Mouse (Mus musculus) forebrain, embryonic 16.5 days (tissue): ENCODE results near the gene Bub3. TPM values are rescaled to one million over a fixed set of nuclear protein-coding genes. Genes with fewer than 3 reads are reported as not detected.
A peak's percentile ranks its signal among the peaks of the same experiment; 100 is the strongest.

Source experiments
- ATAC-seq: fragments of 200-750 bp; cut with Nextera tagmentation; 2 replicates; pipeline ENCODE4 v1.8.0; 2017; ENCODE audit warnings: mild to moderate bottlenecking, moderate library complexity
- H3K27ac ChIP-seq: fragments of 300-500 bp; sonication (generic); 2 replicates; pipeline ENCODE4 v1.5.1; 2014; ENCODE audit warnings: low read length, control low read depth
- H3K27me3 ChIP-seq: fragments of 300-500 bp; sonication (generic); replicated peaks from 2 replicates; pipeline ENCODE4 v1.6.1; 2014; ENCODE audit warnings: low read length; ENCODE audit not compliant: control insufficient read depth, insufficient read depth
- H3K36me3 ChIP-seq: fragments of 300-500 bp; sonication (generic); 2 replicates; pipeline ENCODE4 v1.6.1; 2014; ENCODE audit not compliant: control insufficient read depth, insufficient read depth
- H3K4me1 ChIP-seq: fragments of 300-500 bp; sonication (generic); replicated peaks from 2 replicates; pipeline ENCODE4 v1.6.1; 2014; ENCODE audit warnings: low read length; ENCODE audit not compliant: control insufficient read depth, insufficient read depth
- H3K4me2 ChIP-seq: fragments of 300-500 bp; sonication (generic); 2 replicates; pipeline ENCODE4 v1.6.1; 2014; ENCODE audit warnings: mild to moderate bottlenecking, low read length, control low read depth
- H3K4me3 ChIP-seq: fragments of 300-500 bp; sonication (generic); replicated peaks from 2 replicates; pipeline ENCODE4 v1.5.1; 2014; ENCODE audit warnings: mild to moderate bottlenecking, low read length, control low read depth
- H3K9ac ChIP-seq: fragments of 300-500 bp; sonication (generic); replicated peaks from 2 replicates; pipeline ENCODE4 v1.6.1; 2014; ENCODE audit warnings: low read depth, low read length, control low read depth
- H3K9me3 ChIP-seq: fragments of 300-500 bp; sonication (generic); 2 replicates; pipeline ENCODE4 v1.6.1; 2016; ENCODE audit warnings: low read length; ENCODE audit not compliant: control insufficient read depth
- WGBS: fragments of 180-500 bp; shearing (Covaris S2); extraction: QIAGEN DNeasy Blood & Tissue Kit; methylation state at CpG from one replicate; pipeline ENCODE4 v1.1.7; 2014; 5-methylcytosine and 5-hydroxymethylcytosine counted together
- polyA plus RNA-seq: library from polyadenylated mRNA; unstranded; fragments of >200 nt; fragmentation: Nextera tagmentation; extraction: Ambion mirVana; gene quantifications from 2 replicates; pipeline ENCODE4 v1.2.1, GENCODE M21; 2015

Bub3 gene
- polyA plus RNA-seq, 1 experiment from 2014 or later: 186 TPM

DNA sequence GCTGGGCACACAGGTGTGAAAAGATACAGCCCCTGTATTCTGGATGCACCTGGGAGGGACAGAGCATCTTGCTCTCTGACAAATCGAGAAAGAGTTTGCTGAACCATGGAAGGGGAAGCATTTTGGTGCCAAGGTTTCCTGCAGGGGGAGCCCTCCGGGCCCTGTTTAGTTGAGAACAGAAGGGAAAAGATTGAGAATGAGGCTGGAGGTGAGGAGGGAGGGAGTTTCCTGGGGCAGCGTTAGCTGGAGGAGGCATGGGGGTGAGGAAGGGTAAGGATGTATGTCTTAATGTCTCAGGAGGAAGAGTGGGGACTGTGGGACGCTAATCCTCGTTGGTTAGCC, 38.4 kb downstream of the Bub3 start:
- WGBS: 0% methylated on average over 5 of the region's 5 CpGs
- Histone ChIP-seq H3K9ac (peak overlapping the region; percentile 16), H3K4me2 (peak overlapping the region; percentile 31; the same call in 1 of the 2 replicates)

DNA sequence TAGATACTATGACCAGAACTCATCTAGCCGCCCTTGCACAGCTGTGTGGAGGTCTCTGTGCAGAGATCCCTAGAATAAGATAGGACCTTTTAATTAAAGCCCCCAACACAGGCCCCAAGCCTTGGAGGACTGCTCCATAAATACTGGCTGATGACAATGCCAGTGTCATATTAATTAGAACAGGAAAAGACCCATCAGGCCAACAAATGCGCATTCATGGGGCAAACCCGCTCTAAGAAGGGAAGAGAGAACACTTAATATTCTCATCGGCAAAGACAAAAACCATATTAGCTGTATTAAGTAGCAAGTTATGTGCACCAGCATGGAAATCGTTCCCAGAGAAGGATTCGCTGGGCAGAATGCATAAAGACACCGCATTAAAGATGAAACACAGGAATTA, 42.1 kb downstream of the Bub3 start:
- Histone ChIP-seq H3K27ac (no peak overlapping the region), H3K4me1 (peaks cover 10% of the 10 kb centered on the region), H3K4me2 (no peak overlapping the region), H3K27me3 (peaks cover 26% of the 10 kb centered on the region), H3K9me3 (no peaks in the 10 kb centered on the region), H3K36me3 (no peaks in the 10 kb centered on the region), H3K4me3 (no peak overlapping the region), H3K9ac (no peak overlapping the region)
- WGBS: 57% methylated on average over 7 of the region's 7 CpGs
- ATAC-seq: no peak

More for the DNA sequence above, 38.4 kb downstream of the Bub3 start:
- H3K4me3 ChIP-seq: no peak overlapping the region
- ATAC-seq: no peak; the same call in 1 of the 2 replicates
- no peaks in the 10 kb centered on the region for H3K36me3 ChIP-seq
- peaks cover 40% of the 10 kb centered on the region for H3K27me3 ChIP-seq
- no peaks in the 10 kb centered on the region for H3K9me3 ChIP-seq
- H3K27ac ChIP-seq: no peak overlapping the region
- H3K4me1 ChIP-seq: peaks cover 10% of the 10 kb centered on the region

DNA sequence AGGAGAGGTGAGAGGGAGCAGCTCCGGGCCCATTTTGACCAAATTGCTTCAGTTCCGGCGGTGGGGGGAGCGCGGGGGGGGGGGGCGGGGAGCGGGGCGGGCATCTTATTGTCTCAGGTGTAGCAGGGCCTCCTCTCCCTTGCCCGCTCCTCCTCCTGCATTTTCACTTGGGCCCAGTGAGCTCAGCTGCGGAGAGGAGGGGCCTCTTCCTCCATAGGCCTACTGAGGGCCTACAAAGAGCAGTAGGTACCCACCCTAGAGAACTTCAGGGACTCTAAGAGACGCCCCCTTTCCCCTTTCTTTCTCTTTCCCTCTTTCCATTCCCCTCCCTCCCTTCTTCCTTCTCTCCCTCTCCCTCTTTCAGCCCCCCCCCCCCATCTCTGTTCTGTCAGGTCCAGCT, 43.2 kb downstream of the Bub3 start:
- Histone ChIP-seq H3K9me3 (no peaks in the 10 kb centered on the region), H3K4me1 (peaks cover 5% of the 10 kb centered on the region), H3K4me2 (no peak overlapping the region), H3K4me3 (no peak overlapping the region), H3K27me3 (peaks cover 22% of the 10 kb centered on the region), H3K9ac (no peak overlapping the region), H3K27ac (no peak overlapping the region), H3K36me3 (no peaks in the 10 kb centered on the region)
- no peak for ATAC-seq
- WGBS: 8% methylated on average over 11 of the region's 11 CpGs

DNA sequence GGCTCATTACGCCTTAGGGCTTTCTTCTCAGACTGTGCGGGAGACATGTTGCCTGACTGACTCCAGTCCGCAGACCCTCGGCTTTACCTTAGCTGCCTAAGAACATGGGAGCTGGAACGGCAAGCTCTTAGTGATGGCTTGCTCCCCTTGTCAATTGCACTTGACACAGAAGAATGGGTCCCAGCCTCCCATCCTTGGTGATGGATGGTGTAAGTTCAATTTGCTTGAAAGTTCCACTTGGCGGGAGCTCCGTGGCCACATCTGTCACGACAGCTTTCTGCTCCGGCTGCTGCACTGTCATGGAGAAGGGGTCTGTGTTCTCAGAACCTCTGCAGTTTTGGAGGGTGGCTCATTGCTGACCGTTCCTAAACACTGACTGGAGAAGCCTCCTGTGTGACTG, 44.9 kb downstream of the Bub3 start:
- Histone ChIP-seq H3K27ac (no peak overlapping the region), H3K36me3 (no peaks in the 10 kb centered on the region), H3K9ac (no peak overlapping the region), H3K4me2 (no peak overlapping the region), H3K27me3 (peaks cover 10% of the 10 kb centered on the region), H3K9me3 (no peaks in the 10 kb centered on the region), H3K4me1 (no peaks in the 10 kb centered on the region; the same call in 1 of the 2 replicates), H3K4me3 (no peak overlapping the region)
- WGBS: 93% methylated on average over 10 of the region's 10 CpGs
- ATAC-seq: no peak

DNA sequence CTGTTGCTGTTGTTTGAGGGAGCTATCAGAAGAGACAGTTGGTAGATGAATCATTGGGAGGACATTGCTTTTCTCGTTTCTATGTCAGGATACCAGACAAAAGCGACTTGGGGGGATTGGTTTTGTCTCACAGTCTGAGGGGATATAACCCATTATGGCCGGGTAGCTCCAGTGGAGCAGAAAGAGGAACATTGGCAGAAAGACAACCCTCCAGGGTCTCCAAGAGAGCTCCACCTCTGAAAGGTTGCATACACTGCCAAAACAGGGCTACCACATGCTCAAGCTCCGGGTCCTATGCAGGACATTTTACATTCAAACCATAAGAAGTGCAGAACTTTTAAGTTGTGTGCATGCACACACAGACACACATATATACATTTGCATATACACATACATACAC, 45.5 kb downstream of the Bub3 start:
- no peak overlapping the region for H3K4me2 ChIP-seq
- H3K27me3 ChIP-seq: peaks cover 7% of the 10 kb centered on the region
- ATAC-seq: no peak
- H3K9ac ChIP-seq: no peak overlapping the region
- H3K4me3 ChIP-seq: no peak overlapping the region
- 64% methylated on average over 4 of the region's 4 CpGs for WGBS
- H3K4me1 ChIP-seq: no peaks in the 10 kb centered on the region; the same call in 1 of the 2 replicates
- H3K27ac ChIP-seq: no peak overlapping the region
- no peaks in the 10 kb centered on the region for H3K9me3 ChIP-seq
- H3K36me3 ChIP-seq: no peaks in the 10 kb centered on the region

DNA sequence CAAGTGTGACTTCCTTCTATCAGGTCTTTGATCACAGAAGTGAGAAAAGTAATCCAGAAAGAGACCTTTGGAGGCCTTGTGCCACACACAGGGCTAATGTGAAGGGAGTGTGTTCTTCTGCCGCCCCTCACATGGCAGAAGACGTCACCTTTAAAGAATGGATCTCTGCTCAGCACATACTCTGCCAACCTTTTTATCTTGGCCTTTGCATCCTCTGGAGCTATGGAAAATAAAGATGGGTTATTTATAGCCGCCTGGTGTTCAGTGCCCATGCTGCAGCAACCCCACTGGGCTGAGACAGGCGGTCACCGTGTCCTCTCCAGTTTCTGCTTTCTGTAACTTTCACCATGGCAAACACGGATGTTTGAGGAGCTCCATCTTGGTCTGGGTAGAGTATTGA, 48.0 kb downstream of the Bub3 start:
- Histone ChIP-seq H3K4me2 (no peak overlapping the region), H3K36me3 (no peaks in the 10 kb centered on the region), H3K9me3 (no peaks in the 10 kb centered on the region), H3K9ac (no peak overlapping the region), H3K4me1 (no peaks in the 10 kb centered on the region), H3K27me3 (no peaks in the 10 kb centered on the region; the same call in 1 of the 2 replicates), H3K4me3 (no peak overlapping the region), H3K27ac (no peak overlapping the region)
- no peak for ATAC-seq
- WGBS: 91% methylated on average over 6 of the region's 6 CpGs

DNA sequence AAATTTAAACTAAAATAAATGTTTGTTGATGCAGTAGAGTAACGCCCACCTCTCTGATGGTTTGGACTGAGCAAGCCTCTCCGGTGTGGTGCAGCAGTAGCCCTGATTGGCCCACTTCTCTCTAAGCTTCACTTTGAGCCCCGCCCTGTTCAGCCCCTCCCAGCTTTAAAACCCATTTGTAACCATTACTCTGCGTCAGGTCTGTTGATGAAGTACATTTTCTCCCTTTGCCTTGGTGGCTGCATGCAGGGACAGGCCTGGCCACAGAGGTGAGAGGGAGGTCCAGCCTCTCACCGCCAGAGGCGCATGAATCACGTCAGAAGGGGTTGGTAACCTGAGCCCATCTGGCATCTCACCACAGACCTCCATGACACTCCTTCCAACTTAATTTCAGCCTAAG, 49.7 kb downstream of the Bub3 start:
- Histone ChIP-seq H3K4me2 (no peak overlapping the region), H3K9me3 (no peaks in the 10 kb centered on the region), H3K36me3 (no peaks in the 10 kb centered on the region), H3K4me3 (no peak overlapping the region), H3K9ac (no peak overlapping the region), H3K27ac (no peak overlapping the region), H3K4me1 (no peaks in the 10 kb centered on the region), H3K27me3 (no peaks in the 10 kb centered on the region; the same call in 1 of the 2 replicates)
- ATAC-seq: no peak
- WGBS: 40% methylated on average over 7 of the region's 7 CpGs

Other genes with a start within 250 kb of the Bub3 start
- gene Cuzd1, start 237.9 kb upstream of the Bub3 start, polyA plus RNA-seq: not detected in 2 replicates
- gene Fam24b, start 230.7 kb upstream of the Bub3 start, polyA plus RNA-seq: not detected in 2 replicates
- not detected in 2 replicates for gene Fam24a, start 226.4 kb upstream of the Bub3 start, polyA plus RNA-seq
- 21.2 and 26.1 TPM in 2 replicates for gene 2310057M21Rik, start 197.5 kb upstream of the Bub3 start, polyA plus RNA-seq
- gene Pstk, start 189.1 kb upstream of the Bub3 start, polyA plus RNA-seq: 35.3 and 38.3 TPM in 2 replicates
- 15.2 and 18.2 TPM in 2 replicates for gene Ikzf5, start 149.7 kb upstream of the Bub3 start, polyA plus RNA-seq
- 146 and 149 TPM in 2 replicates for gene Acadsb, start 149.6 kb upstream of the Bub3 start, polyA plus RNA-seq
- gene Hmx3, start 17.4 kb upstream of the Bub3 start, polyA plus RNA-seq: 0.16 and 0.52 TPM in 2 replicates
- 0.20 and 0.91 TPM in 2 replicates for gene Hmx2, start 11.4 kb upstream of the Bub3 start, polyA plus RNA-seq